Mouse (Mus musculus): ENCODE results near the gene Slc25a20. TPM values are rescaled to one million over a fixed set of nuclear protein-coding genes. Genes with fewer than 3 reads are reported as not detected.

Slc25a20 gene
- polyA plus RNA-seq, 1 experiment from 2014 or later, result 25.0 TPM

DNA sequence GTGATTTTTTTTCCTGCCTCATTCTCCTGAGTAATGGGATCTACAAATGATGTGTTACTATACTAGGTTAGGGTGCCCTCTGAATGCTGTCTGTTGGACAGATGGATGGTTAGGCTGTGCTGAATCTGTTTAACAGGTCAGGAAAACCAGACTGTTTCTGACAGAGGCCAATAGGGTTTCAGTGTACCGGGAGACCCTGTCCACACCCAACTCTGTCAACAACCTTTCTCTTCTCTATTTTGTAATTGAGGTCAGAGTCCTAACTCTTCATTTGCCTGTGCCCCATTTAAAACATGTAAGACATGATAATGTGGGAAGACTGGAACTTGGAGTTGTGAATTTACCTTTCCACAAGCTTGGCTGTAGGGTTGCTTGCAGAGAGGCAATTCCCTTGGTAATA, 28.1 kb downstream of the Slc25a20 start:
- WGBS, result 63% methylated on average over 1 of the region's 1 CpGs
- H3K36me3 ChIP-seq (ENCODE audit: control insufficient read depth, insufficient read depth, low read length), result no peaks in the 10 kb centered on the region
- no peak overlapping the region for H3K4me2 ChIP-seq
- ATAC-seq (replicated peaks; ENCODE audit: low FRiP score) (no peak), DNase-seq (ENCODE audit: low spot score) (no peak)
- H3K27ac ChIP-seq (ENCODE audit: low read depth, low read length), result no peak overlapping the region
- no peak overlapping the region for H3K9ac ChIP-seq (ENCODE audit: low read depth, low read length)
- no peaks in the 10 kb centered on the region for H3K9me3 ChIP-seq (ENCODE audit: control insufficient read depth, low read length)
- no peaks in the 10 kb centered on the region; the same call in 1 of the 2 replicates for H3K27me3 ChIP-seq (replicated peaks; ENCODE audit: control insufficient read depth, insufficient read depth, low read length)
- H3K4me1 ChIP-seq (replicated peaks; ENCODE audit: control insufficient read depth, insufficient read depth, low read length), result peaks cover 13% of the 10 kb centered on the region
- no peak overlapping the region for H3K4me3 ChIP-seq (ENCODE audit: low read depth, low read length)

DNA sequence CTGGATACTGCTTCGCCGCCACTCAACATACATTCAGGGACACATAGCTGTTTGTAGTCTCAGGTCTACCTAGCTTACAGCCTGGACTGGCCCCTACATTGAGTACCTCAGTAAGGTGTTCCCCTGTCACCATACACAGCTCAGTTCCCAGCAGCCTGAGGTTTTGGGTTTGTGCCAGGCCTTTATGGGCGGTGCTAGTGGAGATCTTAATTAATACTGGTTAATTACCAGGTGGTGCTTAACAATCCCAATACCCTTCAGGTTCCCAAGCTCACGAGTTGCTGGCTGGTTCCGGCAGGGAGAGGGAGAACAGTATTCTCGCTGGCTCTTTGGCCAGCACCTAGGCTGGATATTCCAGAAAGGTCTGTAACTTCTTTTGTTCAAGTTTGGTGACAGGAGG, 29.0 kb downstream of the Slc25a20 start:
- Histone ChIP-seq H3K9ac (ENCODE audit: low read depth, low read length) (no peak overlapping the region), H3K36me3 (ENCODE audit: control insufficient read depth, insufficient read depth, low read length) (no peaks in the 10 kb centered on the region), H3K4me1 (replicated peaks; ENCODE audit: control insufficient read depth, insufficient read depth, low read length) (peaks cover 13% of the 10 kb centered on the region), H3K9me3 (ENCODE audit: control insufficient read depth, low read length) (no peaks in the 10 kb centered on the region), H3K4me2 (no peak overlapping the region), H3K27ac (ENCODE audit: low read depth, low read length) (no peak overlapping the region), H3K4me3 (ENCODE audit: low read depth, low read length) (no peak overlapping the region), H3K27me3 (replicated peaks; ENCODE audit: control insufficient read depth, insufficient read depth, low read length) (no peaks in the 10 kb centered on the region; the same call in 1 of the 2 replicates)
- no peak for DNase-seq (ENCODE audit: low spot score)
- ATAC-seq (replicated peaks; ENCODE audit: low FRiP score), result no peak
- 84% methylated on average over 6 of the region's 6 CpGs for WGBS

DNA sequence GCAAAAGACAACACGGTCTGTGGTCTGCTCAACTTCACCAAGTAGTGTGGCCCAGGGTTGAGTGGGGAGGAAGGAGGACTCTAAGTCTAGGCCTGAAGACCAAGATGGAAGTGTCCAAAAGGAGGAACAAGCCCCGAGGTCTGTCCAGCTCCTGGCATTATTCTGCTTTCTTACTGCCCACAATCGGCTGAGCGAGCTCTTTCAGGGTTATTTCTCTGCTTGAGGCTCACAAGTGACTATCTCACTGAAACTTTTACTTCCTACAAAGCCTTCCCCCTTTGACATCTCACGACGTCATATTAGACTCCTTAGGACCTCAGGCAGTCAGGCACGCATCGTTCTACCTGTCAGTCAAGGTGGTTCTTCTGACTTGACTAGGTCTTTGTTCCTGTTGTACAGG, 29.5 kb downstream of the Slc25a20 start:
- Histone ChIP-seq H3K4me1 (replicated peaks; ENCODE audit: control insufficient read depth, insufficient read depth, low read length) (peaks cover 13% of the 10 kb centered on the region), H3K4me3 (ENCODE audit: low read depth, low read length) (peak overlapping the region; percentile 61), H3K27me3 (replicated peaks; ENCODE audit: control insufficient read depth, insufficient read depth, low read length) (no peaks in the 10 kb centered on the region; the same call in 1 of the 2 replicates), H3K4me2 (peak overlapping the region; percentile 99), H3K9ac (ENCODE audit: low read depth, low read length) (peak overlapping the region; percentile 63), H3K36me3 (ENCODE audit: control insufficient read depth, insufficient read depth, low read length) (no peaks in the 10 kb centered on the region), H3K9me3 (ENCODE audit: control insufficient read depth, low read length) (no peaks in the 10 kb centered on the region), H3K27ac (ENCODE audit: low read depth, low read length) (no peak overlapping the region)
- WGBS, result 50% methylated on average over 8 of the region's 8 CpGs
- ATAC-seq (replicated peaks; ENCODE audit: low FRiP score) (no peak), DNase-seq (ENCODE audit: low spot score) (no peak)

DNA sequence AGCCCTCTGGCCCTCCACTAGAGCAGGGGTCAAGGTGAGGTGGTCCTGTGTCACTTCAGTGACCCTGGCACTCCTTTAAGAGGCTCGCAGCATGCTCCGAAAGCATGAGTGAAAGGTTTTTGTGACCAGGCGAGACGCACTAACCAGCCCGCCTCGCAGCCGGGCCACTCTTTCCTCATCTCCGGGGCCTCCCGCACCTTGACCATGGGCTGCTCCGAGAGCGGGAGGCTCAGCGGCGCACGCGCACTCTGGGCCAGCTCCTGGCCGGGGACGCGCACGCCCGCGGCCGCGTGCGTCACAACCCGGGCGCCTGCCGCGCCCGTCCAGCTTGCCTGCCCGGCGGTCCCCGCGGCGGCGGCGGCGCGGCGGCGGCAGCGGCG, 29.9 kb downstream of the Slc25a20 start:
- Histone ChIP-seq H3K9me3 (ENCODE audit: control insufficient read depth, low read length) (no peaks in the 10 kb centered on the region), H3K4me2 (peak overlapping the region; percentile 99), H3K27me3 (replicated peaks; ENCODE audit: control insufficient read depth, insufficient read depth, low read length) (no peaks in the 10 kb centered on the region; the same call in 1 of the 2 replicates), H3K27ac (ENCODE audit: low read depth, low read length) (peak overlapping the region; percentile 46; the same call in 1 of the 2 replicates), H3K4me1 (replicated peaks; ENCODE audit: control insufficient read depth, insufficient read depth, low read length) (peaks cover 13% of the 10 kb centered on the region), H3K9ac (ENCODE audit: low read depth, low read length) (peak overlapping the region; percentile 63), H3K36me3 (ENCODE audit: control insufficient read depth, insufficient read depth, low read length) (no peaks in the 10 kb centered on the region), H3K4me3 (ENCODE audit: low read depth, low read length) (peak overlapping the region; percentile 61)
- WGBS, result 2% methylated on average over 37 of the region's 42 CpGs
- ATAC-seq (replicated peaks; ENCODE audit: low FRiP score) (peak; percentile 84), DNase-seq (ENCODE audit: low spot score) (peak; percentile 82)

DNA sequence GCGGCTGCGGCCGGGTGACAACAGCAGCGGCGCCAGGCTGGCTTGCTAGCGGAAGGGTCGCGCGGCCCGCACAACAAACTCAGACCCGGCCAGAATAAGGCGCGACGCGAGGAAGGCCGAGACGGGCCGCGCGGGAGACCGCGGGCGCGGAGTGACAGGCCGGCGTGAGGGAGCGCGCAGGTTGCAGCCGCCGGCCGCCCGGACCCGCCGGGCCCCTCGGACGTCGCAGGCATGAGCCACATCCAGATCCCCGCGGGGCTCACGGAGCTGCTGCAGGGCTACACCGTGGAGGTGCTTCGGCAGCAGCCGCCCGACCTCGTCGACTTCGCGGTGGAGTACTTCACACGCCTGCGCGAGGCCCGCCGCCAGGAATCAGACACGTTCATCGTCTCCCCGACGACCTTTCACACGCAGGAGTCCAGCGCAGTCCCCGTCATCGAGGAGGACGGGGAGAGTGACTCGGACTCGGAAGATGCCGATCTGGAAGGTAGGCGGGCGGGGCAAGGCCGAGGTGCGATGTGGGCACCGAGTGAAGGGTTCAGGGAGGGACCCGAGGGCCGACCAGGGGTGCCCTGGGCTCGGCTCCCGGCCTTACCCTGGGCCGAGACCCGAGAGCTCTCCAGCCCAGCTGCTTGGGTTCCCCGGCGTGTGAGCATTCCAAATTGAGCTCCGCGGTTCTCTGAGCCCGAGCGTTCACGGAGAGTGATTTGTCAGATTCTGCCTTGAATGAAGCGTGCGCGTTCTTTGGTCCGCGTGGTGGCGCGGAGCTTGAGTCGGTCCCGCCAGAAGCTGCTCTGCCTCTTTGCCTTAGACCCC, 30.5 kb downstream of the Slc25a20 start:
- DNase-seq (ENCODE audit: low spot score), result peak; percentile 71
- ATAC-seq (replicated peaks; ENCODE audit: low FRiP score), result peak; percentile 57
- peaks cover 13% of the 10 kb centered on the region for H3K4me1 ChIP-seq (replicated peaks; ENCODE audit: control insufficient read depth, insufficient read depth, low read length)
- WGBS, result under 1% methylated on average over 92 of the region's 92 CpGs
- H3K36me3 ChIP-seq (ENCODE audit: control insufficient read depth, insufficient read depth, low read length), result no peaks in the 10 kb centered on the region
- no peaks in the 10 kb centered on the region for H3K9me3 ChIP-seq (ENCODE audit: control insufficient read depth, low read length)
- H3K9ac ChIP-seq (ENCODE audit: low read depth, low read length), result peak overlapping the region; percentile 63
- H3K27ac ChIP-seq (ENCODE audit: low read depth, low read length), result peak overlapping the region; percentile 46
- no peaks in the 10 kb centered on the region; the same call in 1 of the 2 replicates for H3K27me3 ChIP-seq (replicated peaks; ENCODE audit: control insufficient read depth, insufficient read depth, low read length)
- H3K4me2 ChIP-seq, result peak overlapping the region; percentile 99
- peak overlapping the region; percentile 61 for H3K4me3 ChIP-seq (ENCODE audit: low read depth, low read length)

DNA sequence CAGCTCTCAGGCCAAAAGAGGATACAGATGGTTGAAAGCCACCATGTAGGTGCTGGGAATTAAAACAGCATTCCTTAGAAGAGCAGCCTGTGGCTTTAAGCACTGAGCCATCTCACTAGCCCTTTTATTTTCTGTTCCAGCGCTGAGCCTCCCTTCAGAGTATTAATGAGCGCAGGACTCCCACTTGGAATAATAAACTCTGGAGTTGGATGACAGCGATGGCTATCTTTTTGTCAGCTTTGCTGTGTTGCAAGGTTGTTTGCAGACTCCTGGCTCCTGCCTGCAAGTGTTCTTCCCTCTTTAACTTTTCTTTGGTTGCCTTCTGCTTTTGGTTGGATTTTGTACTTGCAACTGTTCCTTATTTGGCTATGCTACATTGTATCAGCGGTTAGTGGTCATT, 32.1 kb downstream of the Slc25a20 start:
- Histone ChIP-seq H3K9me3 (ENCODE audit: control insufficient read depth, low read length) (no peaks in the 10 kb centered on the region), H3K4me2 (peak overlapping the region; percentile 7), H3K36me3 (ENCODE audit: control insufficient read depth, insufficient read depth, low read length) (no peaks in the 10 kb centered on the region), H3K27me3 (replicated peaks; ENCODE audit: control insufficient read depth, insufficient read depth, low read length) (no peaks in the 10 kb centered on the region; the same call in 1 of the 2 replicates), H3K9ac (ENCODE audit: low read depth, low read length) (no peak overlapping the region), H3K27ac (ENCODE audit: low read depth, low read length) (no peak overlapping the region), H3K4me3 (ENCODE audit: low read depth, low read length) (no peak overlapping the region), H3K4me1 (replicated peaks; ENCODE audit: control insufficient read depth, insufficient read depth, low read length) (peaks cover 13% of the 10 kb centered on the region)
- no peak for ATAC-seq (replicated peaks; ENCODE audit: low FRiP score)
- no peak for DNase-seq (ENCODE audit: low spot score)
- 73% methylated on average over 4 of the region's 4 CpGs for WGBS

DNA sequence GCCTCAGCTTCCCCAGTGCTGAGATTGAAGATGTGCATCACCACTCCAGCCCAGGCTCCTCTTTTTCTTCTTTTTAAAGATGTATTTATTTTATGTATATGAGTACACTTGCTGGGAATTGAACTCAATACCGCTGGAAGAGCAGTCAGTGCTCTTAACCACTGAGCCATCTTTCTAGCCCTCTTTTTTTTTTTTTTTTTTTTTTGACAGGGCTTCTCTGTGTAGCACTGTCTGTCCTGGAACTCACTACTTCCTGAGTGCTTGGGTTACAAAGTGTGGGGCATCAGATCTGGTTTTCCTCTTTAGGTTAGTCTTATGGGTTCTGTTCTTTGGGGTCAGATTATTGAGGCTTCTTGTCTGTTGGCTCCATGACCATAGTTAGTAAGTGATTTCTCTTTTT, 32.6 kb downstream of the Slc25a20 start:
- DNase-seq (ENCODE audit: low spot score) (no peak), ATAC-seq (replicated peaks; ENCODE audit: low FRiP score) (no peak)
- Histone ChIP-seq H3K9ac (ENCODE audit: low read depth, low read length) (no peak overlapping the region), H3K27ac (ENCODE audit: low read depth, low read length) (no peak overlapping the region), H3K4me3 (ENCODE audit: low read depth, low read length) (no peak overlapping the region), H3K36me3 (ENCODE audit: control insufficient read depth, insufficient read depth, low read length) (no peaks in the 10 kb centered on the region), H3K4me1 (replicated peaks; ENCODE audit: control insufficient read depth, insufficient read depth, low read length) (peaks cover 13% of the 10 kb centered on the region), H3K9me3 (ENCODE audit: control insufficient read depth, low read length) (no peaks in the 10 kb centered on the region), H3K4me2 (no peak overlapping the region), H3K27me3 (replicated peaks; ENCODE audit: control insufficient read depth, insufficient read depth, low read length) (no peaks in the 10 kb centered on the region; the same call in 1 of the 2 replicates)
- WGBS, result 74% methylated on average over 1 of the region's 1 CpGs

DNA sequence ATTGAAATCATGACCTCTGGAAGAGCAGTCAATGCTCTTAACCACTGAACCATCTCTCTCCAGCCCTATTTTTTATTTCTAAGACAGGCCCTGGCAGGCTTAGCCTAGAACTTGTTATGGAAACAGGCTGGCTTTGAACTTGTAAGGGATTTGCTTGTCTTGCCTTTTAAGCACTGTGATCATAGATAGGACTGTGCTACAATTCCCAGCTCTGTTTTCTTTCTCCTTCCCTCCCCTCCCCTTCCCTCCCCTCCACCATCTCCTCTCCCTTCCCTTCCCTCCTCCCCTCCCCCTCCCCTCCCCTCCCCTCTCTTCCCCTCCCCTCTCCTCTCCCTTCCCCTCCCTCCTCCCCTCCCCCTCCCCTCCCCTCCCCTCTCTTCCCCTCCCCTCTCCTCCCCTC, 40.6 kb downstream of the Slc25a20 start:
- Histone ChIP-seq H3K4me2 (no peak overlapping the region), H3K27ac (ENCODE audit: low read depth, low read length) (no peak overlapping the region), H3K36me3 (ENCODE audit: control insufficient read depth, insufficient read depth, low read length) (no peaks in the 10 kb centered on the region), H3K27me3 (replicated peaks; ENCODE audit: control insufficient read depth, insufficient read depth, low read length) (no peaks in the 10 kb centered on the region), H3K9ac (ENCODE audit: low read depth, low read length) (no peak overlapping the region), H3K4me1 (replicated peaks; ENCODE audit: control insufficient read depth, insufficient read depth, low read length) (peaks cover 2% of the 10 kb centered on the region; the same call in 1 of the 2 replicates), H3K9me3 (ENCODE audit: control insufficient read depth, low read length) (no peaks in the 10 kb centered on the region), H3K4me3 (ENCODE audit: low read depth, low read length) (no peak overlapping the region)
- ATAC-seq (replicated peaks; ENCODE audit: low FRiP score) (no peak), DNase-seq (ENCODE audit: low spot score) (no peak)
